Mouse (Mus musculus): ENCODE measurements at regions not wholly inside any gene's neighbourhood (a gene's known extent, or its start where the extent isn't known, plus 50 kb on each side); places are given as distances from the start of the nearest gene placed in this dataset.
A peak's percentile ranks its signal among the peaks of the same experiment; 100 is the strongest.

GRCm38 (mm10) chr13:84953760-84954159 lies 235.4 kb upstream of the Ccnh start:
- Histone ChIP-seq H3K4me1 (replicated peaks; ENCODE audit: control insufficient read depth, insufficient read depth, low read length) (no peaks in the 10 kb centered on the region), H3K27me3 (replicated peaks; ENCODE audit: control insufficient read depth, insufficient read depth, low read length) (no peaks in the 10 kb centered on the region), H3K27ac (ENCODE audit: low read depth) (no peak overlapping the region), H3K9me3 (ENCODE audit: control insufficient read depth, low read length) (no peaks in the 10 kb centered on the region), H3K4me2 (ENCODE audit: low read length) (no peak overlapping the region), H3K36me3 (ENCODE audit: control insufficient read depth, insufficient read depth, low read length) (no peaks in the 10 kb centered on the region), H3K4me3 (ENCODE audit: low read depth, low read length) (no peak overlapping the region), H3K9ac (ENCODE audit: low read length) (no peak overlapping the region)
- ATAC-seq (replicated peaks; ENCODE audit: low FRiP score, low TSS enrichment, low read depth) = peak; percentile 91
- 38% methylated on average over 1 of the region's 1 CpGs for WGBS
- no peak for DNase-seq (ENCODE audit: low spot score)

GRCm38 (mm10) chr13:84968943-84969342 lies 220.3 kb upstream of the Ccnh start:
- Histone ChIP-seq H3K36me3 (ENCODE audit: control insufficient read depth, insufficient read depth, low read length) (no peaks in the 10 kb centered on the region), H3K4me3 (ENCODE audit: low read depth, low read length) (no peak overlapping the region), H3K27ac (ENCODE audit: low read depth) (no peak overlapping the region), H3K27me3 (replicated peaks; ENCODE audit: control insufficient read depth, insufficient read depth, low read length) (no peaks in the 10 kb centered on the region), H3K9me3 (ENCODE audit: control insufficient read depth, low read length) (no peaks in the 10 kb centered on the region), H3K4me2 (ENCODE audit: low read length) (no peak overlapping the region), H3K9ac (ENCODE audit: low read length) (no peak overlapping the region), H3K4me1 (replicated peaks; ENCODE audit: control insufficient read depth, insufficient read depth, low read length) (no peaks in the 10 kb centered on the region)
- ATAC-seq (replicated peaks; ENCODE audit: low FRiP score, low TSS enrichment, low read depth) (no peak), DNase-seq (ENCODE audit: low spot score) (no peak)
- 60% methylated on average over 7 of the region's 7 CpGs for WGBS

All from intestine, embryonic 14.5 days (tissue).